Mouse (Mus musculus): Measurements from ENCODE around the gene Cabcoco1. TPM values are rescaled to one million over a fixed set of nuclear protein-coding genes. Genes with fewer than 3 reads are reported as not detected.

The Cabcoco1 gene
- polyA plus RNA-seq, 1 experiment from 2014 or later: 17.0 TPM

DNA sequence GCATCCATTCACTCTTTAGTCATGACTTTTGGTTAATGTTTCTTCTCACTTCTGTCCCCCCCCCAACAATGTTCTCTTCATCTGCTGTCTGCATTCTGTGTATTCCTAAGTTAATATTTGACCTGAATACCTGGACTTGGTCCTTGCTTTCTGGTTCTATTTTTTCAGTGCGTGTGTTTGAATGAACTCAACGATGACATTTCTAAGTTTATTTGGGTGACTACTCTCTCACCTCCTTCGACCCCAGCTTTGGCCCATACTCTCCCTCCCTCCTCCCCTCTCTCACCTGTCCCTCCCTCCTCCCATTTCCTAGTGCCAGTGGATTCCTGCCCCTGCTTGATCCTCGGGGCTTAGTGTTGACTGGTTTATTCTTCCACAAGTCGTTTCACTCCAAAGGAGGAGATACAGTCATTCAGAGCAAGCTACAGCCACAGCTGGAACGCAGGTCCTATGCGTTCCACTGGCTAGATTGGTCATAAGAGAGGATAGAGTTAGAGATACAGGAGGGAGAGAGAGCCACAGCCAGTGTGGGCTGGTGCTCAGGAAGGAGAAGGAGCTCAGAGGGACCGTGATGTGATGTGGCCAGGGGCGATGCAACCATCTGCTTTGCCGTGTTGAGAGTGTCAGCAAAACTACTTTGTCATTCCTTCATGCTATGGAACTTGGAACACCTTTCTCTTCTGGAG is 12.2 kb downstream of the Cabcoco1 start:
- WGBS (ENCODE audit: insufficient replicate concordance): 77% methylated on average over 10 of the region's 10 CpGs
- Histone ChIP-seq H3K9me3 (replicated peaks; ENCODE audit: control insufficient read depth, low read length) (no peaks in the 10 kb centered on the region), H3K27me3 (ENCODE audit: control insufficient read depth, insufficient read depth, low read length) (no peaks in the 10 kb centered on the region), H3K36me3 (ENCODE audit: control insufficient read depth, insufficient read depth, low read length) (no peaks in the 10 kb centered on the region), H3K4me2 (no peak overlapping the region), H3K27ac (ENCODE audit: low read depth, low read length) (no peak overlapping the region), H3K9ac (ENCODE audit: low read depth, low read length) (no peak overlapping the region), H3K4me1 (ENCODE audit: control insufficient read depth, insufficient read depth, low read length) (no peaks in the 10 kb centered on the region), H3K4me3 (ENCODE audit: low read depth, low read length) (no peak overlapping the region)
- ATAC-seq (replicated peaks; ENCODE audit: insufficient number of reproducible peaks, low FRiP score, low TSS enrichment): no peak

DNA sequence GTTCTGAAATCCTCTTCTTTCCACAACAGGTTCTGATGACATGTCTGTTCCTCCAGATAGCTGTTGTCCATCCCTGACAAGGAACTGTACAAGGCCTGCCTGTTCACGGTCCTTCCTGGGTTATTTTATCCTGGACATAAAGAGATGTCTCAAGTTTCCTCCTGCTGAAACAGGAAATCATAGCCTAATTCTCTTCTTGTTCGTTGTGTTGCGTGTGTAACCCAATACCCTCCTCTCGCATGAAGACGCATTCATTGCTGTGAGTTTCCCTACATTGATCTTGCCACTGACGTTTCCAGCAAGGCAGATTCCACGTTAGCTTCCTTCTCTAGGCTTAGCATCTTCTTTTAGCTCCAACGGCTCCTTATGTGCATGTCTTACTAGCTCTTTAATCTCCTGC is 12.7 kb downstream of the Cabcoco1 start:
- H3K9ac ChIP-seq (ENCODE audit: low read depth, low read length): no peak overlapping the region
- H3K36me3 ChIP-seq (ENCODE audit: control insufficient read depth, insufficient read depth, low read length): no peaks in the 10 kb centered on the region
- H3K4me2 ChIP-seq: no peak overlapping the region
- ATAC-seq (replicated peaks; ENCODE audit: insufficient number of reproducible peaks, low FRiP score, low TSS enrichment): no peak
- H3K27ac ChIP-seq (ENCODE audit: low read depth, low read length): no peak overlapping the region
- no peak overlapping the region for H3K4me3 ChIP-seq (ENCODE audit: low read depth, low read length)
- H3K4me1 ChIP-seq (ENCODE audit: control insufficient read depth, insufficient read depth, low read length): no peaks in the 10 kb centered on the region
- no peaks in the 10 kb centered on the region for H3K27me3 ChIP-seq (ENCODE audit: control insufficient read depth, insufficient read depth, low read length)
- H3K9me3 ChIP-seq (replicated peaks; ENCODE audit: control insufficient read depth, low read length): no peaks in the 10 kb centered on the region
- whole genome bisulfite sequencing (ENCODE audit: insufficient replicate concordance): 54% methylated on average over 8 of the region's 8 CpGs

DNA sequence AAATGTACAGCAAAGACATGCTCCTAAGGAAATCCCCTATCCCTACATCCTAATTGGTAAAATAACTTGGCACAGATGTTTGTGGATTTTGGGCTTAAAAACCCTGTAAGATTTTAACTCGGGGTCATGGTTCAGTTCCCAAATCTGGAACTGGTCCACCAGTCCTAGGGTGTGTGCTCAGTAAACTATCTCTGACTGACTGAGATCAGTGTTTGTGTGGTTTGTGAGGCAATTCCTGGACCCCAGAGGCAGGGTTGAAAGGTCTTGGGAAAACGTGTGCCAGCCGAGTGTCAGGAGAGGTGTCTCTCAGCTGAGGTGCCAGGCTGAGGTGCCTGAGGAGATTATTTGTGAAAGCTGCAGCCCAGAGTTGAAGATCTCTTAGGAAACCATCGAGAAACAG is 19.6 kb downstream of the Cabcoco1 start:
- Histone ChIP-seq H3K9me3 (replicated peaks; ENCODE audit: control insufficient read depth, low read length) (no peaks in the 10 kb centered on the region), H3K4me2 (no peak overlapping the region), H3K4me1 (ENCODE audit: control insufficient read depth, insufficient read depth, low read length) (no peaks in the 10 kb centered on the region), H3K4me3 (ENCODE audit: low read depth, low read length) (no peak overlapping the region), H3K36me3 (ENCODE audit: control insufficient read depth, insufficient read depth, low read length) (no peaks in the 10 kb centered on the region), H3K27me3 (ENCODE audit: control insufficient read depth, insufficient read depth, low read length) (no peaks in the 10 kb centered on the region), H3K27ac (ENCODE audit: low read depth, low read length) (no peak overlapping the region), H3K9ac (ENCODE audit: low read depth, low read length) (no peak overlapping the region)
- WGBS (ENCODE audit: insufficient replicate concordance): 63% methylated on average over 4 of the region's 4 CpGs
- ATAC-seq (replicated peaks; ENCODE audit: insufficient number of reproducible peaks, low FRiP score, low TSS enrichment): no peak

DNA sequence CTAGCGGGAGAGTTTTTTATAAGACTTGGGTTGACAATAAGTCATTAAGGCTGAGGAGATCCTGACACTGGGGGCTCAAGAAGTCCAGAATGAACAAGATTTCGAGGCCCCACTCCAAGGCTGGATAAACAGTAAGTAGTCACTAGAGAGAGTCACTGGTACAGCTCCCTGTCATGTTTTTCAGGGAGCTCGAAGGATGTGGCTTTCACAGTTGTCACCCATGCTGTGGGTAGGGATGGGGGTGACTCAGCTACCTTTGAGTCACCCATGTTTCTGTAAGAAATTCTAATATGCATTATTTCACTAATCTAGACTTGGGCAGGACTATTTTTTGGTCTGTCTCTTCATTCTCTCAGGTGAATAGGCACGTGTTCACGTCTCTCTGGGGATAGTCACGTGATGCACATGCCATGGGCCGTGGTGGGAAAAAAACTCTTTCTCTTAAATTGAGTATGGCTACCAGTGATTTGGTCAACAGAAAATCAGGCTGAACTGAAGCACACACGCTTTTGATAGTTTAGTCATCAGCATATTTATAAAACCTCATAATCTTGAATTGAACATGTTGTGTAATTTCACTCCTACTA is 29.2 kb downstream of the Cabcoco1 start:
- no peak overlapping the region for H3K9ac ChIP-seq (ENCODE audit: low read depth, low read length)
- no peak overlapping the region for H3K4me2 ChIP-seq
- WGBS (ENCODE audit: insufficient replicate concordance): 81% methylated on average over 8 of the region's 8 CpGs
- H3K4me3 ChIP-seq (ENCODE audit: low read depth, low read length): no peak overlapping the region
- no peak for ATAC-seq (replicated peaks; ENCODE audit: insufficient number of reproducible peaks, low FRiP score, low TSS enrichment)
- no peaks in the 10 kb centered on the region for H3K27me3 ChIP-seq (ENCODE audit: control insufficient read depth, insufficient read depth, low read length)
- H3K9me3 ChIP-seq (replicated peaks; ENCODE audit: control insufficient read depth, low read length): no peaks in the 10 kb centered on the region
- H3K36me3 ChIP-seq (ENCODE audit: control insufficient read depth, insufficient read depth, low read length): no peaks in the 10 kb centered on the region
- H3K4me1 ChIP-seq (ENCODE audit: control insufficient read depth, insufficient read depth, low read length): no peaks in the 10 kb centered on the region
- H3K27ac ChIP-seq (ENCODE audit: low read depth, low read length): no peak overlapping the region

DNA sequence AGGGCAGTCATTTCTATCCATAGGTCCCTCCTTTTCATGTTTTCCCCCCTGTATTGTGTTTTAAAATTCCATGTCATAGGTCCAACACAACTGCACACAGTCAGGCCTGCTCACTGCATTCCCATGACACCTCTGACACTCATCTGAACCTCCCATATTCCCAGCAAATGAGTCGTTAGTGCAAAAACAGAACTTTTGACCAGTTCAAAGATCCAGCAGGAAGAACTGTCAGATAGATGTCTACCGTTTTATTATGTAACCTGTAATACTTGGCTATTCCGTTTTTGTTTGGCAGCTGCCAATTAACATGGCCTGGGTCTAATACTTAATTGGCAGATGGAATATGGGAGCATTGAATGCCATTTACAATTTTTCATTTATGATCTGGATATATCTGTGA is 34.0 kb downstream of the Cabcoco1 start:
- H3K4me3 ChIP-seq (ENCODE audit: low read depth, low read length): no peak overlapping the region
- H3K27ac ChIP-seq (ENCODE audit: low read depth, low read length): no peak overlapping the region
- no peak for ATAC-seq (replicated peaks; ENCODE audit: insufficient number of reproducible peaks, low FRiP score, low TSS enrichment)
- no peak overlapping the region for H3K4me2 ChIP-seq
- no peaks in the 10 kb centered on the region for H3K36me3 ChIP-seq (ENCODE audit: control insufficient read depth, insufficient read depth, low read length)
- H3K9ac ChIP-seq (ENCODE audit: low read depth, low read length): no peak overlapping the region
- no peaks in the 10 kb centered on the region for H3K4me1 ChIP-seq (ENCODE audit: control insufficient read depth, insufficient read depth, low read length)
- WGBS (ENCODE audit: insufficient replicate concordance): 73% methylated on average over 3 of the region's 3 CpGs
- no peaks in the 10 kb centered on the region for H3K27me3 ChIP-seq (ENCODE audit: control insufficient read depth, insufficient read depth, low read length)
- H3K9me3 ChIP-seq (replicated peaks; ENCODE audit: control insufficient read depth, low read length): no peaks in the 10 kb centered on the region

DNA sequence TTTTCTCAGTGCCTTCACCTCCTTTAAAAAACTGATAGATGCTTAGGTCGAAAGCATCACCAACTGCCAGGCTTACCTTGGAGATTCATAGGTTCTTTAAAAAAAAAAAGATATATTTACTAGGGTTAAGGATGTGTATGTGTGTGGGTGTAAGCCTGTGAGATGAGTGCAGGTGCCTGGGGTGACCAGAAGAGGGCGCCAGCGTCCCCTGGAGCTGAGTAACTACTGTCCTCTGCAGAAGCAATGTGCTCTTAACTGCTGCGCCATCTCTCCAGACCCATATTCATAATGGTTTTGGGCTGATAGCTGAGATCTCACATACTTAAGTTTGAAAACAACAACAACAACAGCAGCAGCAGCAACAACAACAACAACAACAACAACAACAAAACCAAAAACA is 35.5 kb downstream of the Cabcoco1 start:
- Histone ChIP-seq H3K4me2 (no peak overlapping the region), H3K27me3 (ENCODE audit: control insufficient read depth, insufficient read depth, low read length) (no peaks in the 10 kb centered on the region), H3K36me3 (ENCODE audit: control insufficient read depth, insufficient read depth, low read length) (no peaks in the 10 kb centered on the region), H3K4me1 (ENCODE audit: control insufficient read depth, insufficient read depth, low read length) (no peaks in the 10 kb centered on the region), H3K27ac (ENCODE audit: low read depth, low read length) (no peak overlapping the region), H3K4me3 (ENCODE audit: low read depth, low read length) (no peak overlapping the region), H3K9ac (ENCODE audit: low read depth, low read length) (no peak overlapping the region), H3K9me3 (replicated peaks; ENCODE audit: control insufficient read depth, low read length) (no peaks in the 10 kb centered on the region)
- ATAC-seq (replicated peaks; ENCODE audit: insufficient number of reproducible peaks, low FRiP score, low TSS enrichment): no peak
- WGBS (ENCODE audit: insufficient replicate concordance): 75% methylated on average over 4 of the region's 4 CpGs

DNA sequence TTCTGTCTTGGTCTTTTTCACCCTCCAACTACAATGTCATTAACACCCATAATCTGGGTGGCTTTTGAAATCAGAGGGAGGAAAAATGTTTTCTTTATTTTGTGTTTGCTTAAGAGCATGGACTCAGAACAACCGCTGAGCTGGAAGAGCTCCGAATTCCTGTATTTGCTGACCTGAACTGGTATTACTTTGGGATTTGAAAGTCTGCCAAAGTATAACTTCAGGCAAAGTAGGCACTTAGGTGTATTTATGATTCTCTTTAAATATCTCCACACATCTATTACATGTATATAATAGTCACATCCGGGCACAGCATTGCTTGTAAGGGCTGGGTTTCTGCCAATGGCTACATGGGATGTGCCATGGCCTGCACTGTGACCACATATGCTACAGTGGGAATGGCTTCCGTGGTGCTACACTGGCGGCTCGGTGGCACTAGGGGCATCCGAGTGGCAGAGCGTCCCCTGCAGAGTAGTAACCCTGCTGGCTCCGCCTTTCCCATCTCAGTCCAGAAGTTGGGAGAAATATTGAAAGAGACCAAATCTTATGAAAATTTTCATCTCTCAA is 37.0 kb downstream of the Cabcoco1 start:
- H3K27ac ChIP-seq (ENCODE audit: low read depth, low read length): no peak overlapping the region
- H3K9me3 ChIP-seq (replicated peaks; ENCODE audit: control insufficient read depth, low read length): no peaks in the 10 kb centered on the region
- H3K4me3 ChIP-seq (ENCODE audit: low read depth, low read length): no peak overlapping the region
- no peaks in the 10 kb centered on the region for H3K36me3 ChIP-seq (ENCODE audit: control insufficient read depth, insufficient read depth, low read length)
- no peak overlapping the region for H3K9ac ChIP-seq (ENCODE audit: low read depth, low read length)
- no peaks in the 10 kb centered on the region for H3K4me1 ChIP-seq (ENCODE audit: control insufficient read depth, insufficient read depth, low read length)
- no peaks in the 10 kb centered on the region for H3K27me3 ChIP-seq (ENCODE audit: control insufficient read depth, insufficient read depth, low read length)
- WGBS (ENCODE audit: insufficient replicate concordance): 84% methylated on average over 9 of the region's 9 CpGs
- no peak for ATAC-seq (replicated peaks; ENCODE audit: insufficient number of reproducible peaks, low FRiP score, low TSS enrichment)
- H3K4me2 ChIP-seq: no peak overlapping the region

DNA sequence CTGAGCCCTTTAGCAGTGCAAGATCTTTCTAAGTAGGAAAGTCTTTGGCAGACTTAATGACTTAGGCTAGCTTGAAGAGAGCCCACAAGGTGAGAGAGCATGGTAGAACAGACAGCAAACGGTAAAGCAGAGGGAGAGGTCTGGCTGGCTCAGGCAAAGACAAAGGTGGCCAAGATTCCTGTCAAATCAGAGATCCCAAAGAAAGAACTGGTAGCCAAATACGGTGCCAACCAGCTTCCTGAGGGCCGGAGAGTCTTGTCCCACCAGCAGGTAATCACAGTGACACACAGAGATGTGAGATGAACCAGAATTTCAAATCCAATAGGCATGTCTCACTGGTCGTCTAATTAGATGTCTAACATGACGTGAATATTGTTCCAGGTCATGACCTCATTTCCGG is 40.6 kb downstream of the Cabcoco1 start:
- Histone ChIP-seq H3K4me3 (ENCODE audit: low read depth, low read length) (no peak overlapping the region), H3K4me1 (ENCODE audit: control insufficient read depth, insufficient read depth, low read length) (no peaks in the 10 kb centered on the region), H3K4me2 (no peak overlapping the region), H3K27ac (ENCODE audit: low read depth, low read length) (no peak overlapping the region), H3K27me3 (ENCODE audit: control insufficient read depth, insufficient read depth, low read length) (no peaks in the 10 kb centered on the region), H3K9me3 (replicated peaks; ENCODE audit: control insufficient read depth, low read length) (no peaks in the 10 kb centered on the region), H3K36me3 (ENCODE audit: control insufficient read depth, insufficient read depth, low read length) (no peaks in the 10 kb centered on the region), H3K9ac (ENCODE audit: low read depth, low read length) (no peak overlapping the region)
- WGBS (ENCODE audit: insufficient replicate concordance): 81% methylated on average over 6 of the region's 6 CpGs
- no peak for ATAC-seq (replicated peaks; ENCODE audit: insufficient number of reproducible peaks, low FRiP score, low TSS enrichment)

DNA sequence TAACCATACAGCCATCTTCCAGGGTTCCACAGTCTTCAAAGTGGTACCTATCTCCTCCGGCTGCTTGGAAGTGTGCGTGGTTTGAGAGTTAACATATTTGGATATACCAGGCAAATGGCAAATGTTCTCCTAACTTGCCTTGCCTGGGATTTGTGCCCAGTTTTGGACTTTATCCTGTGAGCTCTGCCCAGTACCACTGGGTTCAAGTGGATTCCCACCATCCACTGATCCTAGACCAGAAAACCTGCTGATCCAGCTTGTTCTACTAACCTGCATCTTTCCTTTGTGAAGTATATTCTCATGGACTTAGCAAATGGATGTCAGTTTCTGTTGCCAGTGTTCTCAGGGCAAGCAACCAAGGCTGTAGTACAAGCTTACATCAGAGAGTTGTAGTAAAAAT is 46.5 kb downstream of the Cabcoco1 start:
- WGBS (ENCODE audit: insufficient replicate concordance): 94% methylated on average over 2 of the region's 2 CpGs
- Histone ChIP-seq H3K9me3 (replicated peaks; ENCODE audit: control insufficient read depth, low read length) (no peaks in the 10 kb centered on the region), H3K4me1 (ENCODE audit: control insufficient read depth, insufficient read depth, low read length) (no peaks in the 10 kb centered on the region), H3K27ac (ENCODE audit: low read depth, low read length) (no peak overlapping the region), H3K4me2 (no peak overlapping the region), H3K4me3 (ENCODE audit: low read depth, low read length) (no peak overlapping the region), H3K36me3 (ENCODE audit: control insufficient read depth, insufficient read depth, low read length) (no peaks in the 10 kb centered on the region), H3K9ac (ENCODE audit: low read depth, low read length) (no peak overlapping the region), H3K27me3 (ENCODE audit: control insufficient read depth, insufficient read depth, low read length) (no peaks in the 10 kb centered on the region)
- no peak for ATAC-seq (replicated peaks; ENCODE audit: insufficient number of reproducible peaks, low FRiP score, low TSS enrichment)
